Mouse (Mus musculus): ENCODE measurements around the gene Serinc3.
A peak's percentile ranks its signal among the peaks of the same experiment; 100 is the strongest.

Gene Serinc3

DNA sequence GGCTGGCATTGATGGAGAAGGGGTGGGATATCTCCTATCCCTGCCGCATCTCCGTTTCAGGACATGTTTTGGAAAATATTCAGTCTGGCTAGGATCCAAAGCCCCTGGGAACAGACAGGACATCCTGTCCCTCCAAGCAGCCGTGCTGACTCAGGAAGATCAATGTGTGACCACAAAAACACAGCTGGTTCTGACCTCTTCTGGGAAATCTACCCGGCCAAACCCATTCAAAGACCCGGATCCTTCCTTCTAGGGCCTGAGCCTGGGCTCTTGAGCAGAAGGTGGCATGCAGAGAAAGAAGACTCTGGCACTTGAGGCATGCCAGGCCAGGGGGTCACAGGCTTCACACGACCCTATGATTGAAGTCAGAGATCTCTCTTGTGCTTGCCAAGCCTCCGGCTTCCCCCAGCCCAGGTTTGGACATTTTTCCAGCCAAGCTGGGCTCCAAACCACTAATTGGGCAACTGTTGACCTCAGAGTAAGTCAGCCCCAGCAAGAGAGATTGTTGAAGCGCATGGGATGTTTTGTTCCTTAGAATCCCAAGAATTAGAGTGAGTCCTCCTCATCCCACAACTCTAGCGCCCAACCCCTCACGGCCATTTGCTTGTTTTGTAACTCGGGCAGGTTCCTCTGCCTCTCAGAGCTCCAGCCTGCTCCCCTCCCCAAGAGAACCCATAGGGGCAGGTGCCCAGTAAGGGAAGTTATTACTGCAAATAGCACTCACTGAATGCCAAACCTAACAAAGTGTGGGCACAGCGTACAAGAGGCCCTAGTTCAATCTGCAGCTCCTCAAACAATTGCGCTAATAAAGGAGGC is 48.7 kb downstream of the Serinc3 start:
- peak; percentile 89 for DNase-seq (ENCODE audit: low read depth, low spot score)

DNA sequence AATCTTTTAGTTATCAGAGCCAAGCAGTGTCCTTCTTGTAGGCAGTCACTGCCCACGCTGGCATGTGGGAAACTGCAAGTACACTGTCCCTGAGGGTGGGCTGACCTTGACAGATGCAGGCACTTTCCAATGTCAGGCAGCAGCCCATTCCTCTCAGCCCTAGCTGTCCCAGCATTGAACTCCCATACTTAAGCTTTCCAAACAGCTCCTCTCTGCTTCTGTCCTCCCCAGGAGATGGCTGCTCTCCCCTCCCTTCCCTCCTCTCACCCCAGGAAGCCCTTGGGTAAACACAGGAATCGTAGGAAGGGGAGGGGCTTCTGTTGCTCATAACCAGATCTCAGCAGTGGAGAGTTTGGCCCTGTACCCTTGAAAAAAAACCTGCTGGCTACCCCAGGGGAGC is 49.8 kb downstream of the Serinc3 start:
- DNase-seq (ENCODE audit: low read depth, low spot score), result no peak

DNA sequence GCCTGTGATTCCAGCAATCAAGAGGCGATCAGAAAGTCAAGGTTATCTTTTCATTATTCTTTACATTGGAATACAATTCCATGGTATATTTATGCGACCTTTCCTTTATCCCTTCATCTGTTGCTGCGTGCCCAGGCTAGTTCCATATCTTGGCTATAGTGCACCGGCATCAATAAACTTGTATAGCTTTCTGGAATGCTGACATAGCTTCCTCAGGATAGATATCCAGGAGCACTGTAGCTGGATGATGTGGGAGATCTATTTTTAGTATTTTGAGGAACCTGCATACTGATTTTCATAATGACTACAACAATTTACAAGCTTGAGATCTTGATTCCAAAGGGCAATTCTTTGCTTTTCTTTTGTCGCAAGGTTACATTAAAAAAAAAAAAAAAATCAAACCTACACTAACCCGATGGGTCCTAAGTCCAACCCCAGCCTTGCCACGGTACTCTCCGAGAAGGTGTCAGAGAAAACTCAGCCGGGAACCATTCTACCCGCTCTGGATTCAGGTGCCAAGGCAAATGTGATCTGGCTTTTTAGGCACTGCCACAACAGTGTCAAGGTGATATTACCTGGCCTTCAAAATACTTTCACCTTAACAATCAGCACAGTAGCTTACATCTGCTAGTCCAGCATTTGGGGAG is 51.2 kb downstream of the Serinc3 start:
- no peak for DNase-seq (ENCODE audit: low read depth, low spot score)

DNA sequence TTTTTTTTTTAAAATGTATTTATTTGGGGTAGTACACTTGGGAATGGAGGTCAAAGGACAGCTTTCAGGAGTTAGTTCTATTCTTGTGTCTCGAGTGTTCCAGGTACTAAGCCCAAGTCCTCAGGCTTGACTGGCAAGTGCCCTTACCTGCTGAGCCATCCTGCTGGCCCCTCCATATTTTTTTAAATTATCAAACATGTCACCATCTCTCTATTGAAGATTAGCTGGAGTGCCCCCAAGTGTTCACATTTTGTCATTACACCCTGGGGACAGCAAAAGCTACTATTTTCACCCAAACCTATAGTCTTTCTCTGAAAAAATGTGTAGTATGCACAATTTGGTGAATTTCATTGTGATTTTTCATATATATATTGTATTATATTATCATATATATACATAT is 52.8 kb downstream of the Serinc3 start:
- DNase-seq (ENCODE audit: low read depth, low spot score), result no peak

DNA sequence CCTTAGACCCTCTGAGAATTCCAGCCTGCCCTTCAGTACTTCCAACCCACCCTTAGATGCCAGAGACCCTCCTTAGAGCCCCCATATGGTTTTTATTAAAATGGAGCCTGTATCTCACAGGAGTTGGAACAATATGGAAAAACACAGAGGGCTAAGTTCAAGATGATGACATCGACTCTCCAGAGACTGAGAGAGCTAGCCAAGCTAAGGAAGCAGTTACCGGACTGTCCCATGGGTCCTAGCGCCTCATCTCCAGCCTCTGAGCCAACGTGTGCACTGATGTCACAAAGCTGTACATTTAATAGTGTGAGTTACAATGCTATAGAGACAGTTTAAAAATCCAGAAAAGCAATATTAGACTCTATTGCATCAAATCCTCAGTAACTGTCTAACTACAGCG is 53.9 kb downstream of the Serinc3 start:
- no peak for DNase-seq (ENCODE audit: low read depth, low spot score)

DNA sequence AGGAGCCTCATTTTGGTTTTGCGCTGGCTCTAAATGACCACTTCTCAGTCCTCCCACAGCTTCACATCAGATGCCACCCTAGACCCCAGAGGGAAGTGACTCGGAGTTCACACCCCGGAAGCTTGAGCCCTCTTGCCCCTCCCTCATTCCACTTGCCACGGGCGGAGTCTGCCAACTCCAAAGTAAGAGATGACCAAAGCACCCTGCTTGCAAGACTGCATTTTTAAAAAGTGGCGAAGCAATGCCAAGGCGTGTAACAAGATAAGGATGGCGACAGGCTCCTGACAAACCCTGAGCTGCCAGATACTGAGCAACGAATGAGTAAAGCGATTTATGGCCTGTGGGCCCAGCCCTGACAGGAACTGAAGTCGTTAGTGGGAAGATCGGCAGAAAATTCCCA is 54.7 kb downstream of the Serinc3 start:
- DNase-seq (ENCODE audit: low read depth, low spot score), result no peak

DNA sequence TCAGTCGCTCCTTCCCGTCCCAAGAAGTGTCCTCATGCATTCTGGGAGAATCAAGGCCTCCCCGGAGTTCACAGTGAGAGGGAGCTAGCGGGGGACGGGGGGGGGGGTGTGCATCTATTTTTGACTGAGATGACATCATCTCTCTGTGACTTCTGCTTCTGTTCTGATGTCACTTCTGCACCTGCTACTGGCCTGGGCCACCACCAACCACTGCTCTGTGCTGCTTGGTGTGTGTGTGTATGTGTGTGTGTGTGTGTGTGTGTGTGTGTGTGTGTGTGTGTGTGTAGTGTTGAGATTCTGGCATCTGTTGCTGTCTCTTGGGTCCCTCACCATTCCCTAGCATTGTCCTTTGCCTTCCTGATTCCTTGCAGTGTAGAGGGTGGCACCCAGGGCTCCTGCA is 57.4 kb downstream of the Serinc3 start:
- no peak for DNase-seq (ENCODE audit: low read depth, low spot score)

DNA sequence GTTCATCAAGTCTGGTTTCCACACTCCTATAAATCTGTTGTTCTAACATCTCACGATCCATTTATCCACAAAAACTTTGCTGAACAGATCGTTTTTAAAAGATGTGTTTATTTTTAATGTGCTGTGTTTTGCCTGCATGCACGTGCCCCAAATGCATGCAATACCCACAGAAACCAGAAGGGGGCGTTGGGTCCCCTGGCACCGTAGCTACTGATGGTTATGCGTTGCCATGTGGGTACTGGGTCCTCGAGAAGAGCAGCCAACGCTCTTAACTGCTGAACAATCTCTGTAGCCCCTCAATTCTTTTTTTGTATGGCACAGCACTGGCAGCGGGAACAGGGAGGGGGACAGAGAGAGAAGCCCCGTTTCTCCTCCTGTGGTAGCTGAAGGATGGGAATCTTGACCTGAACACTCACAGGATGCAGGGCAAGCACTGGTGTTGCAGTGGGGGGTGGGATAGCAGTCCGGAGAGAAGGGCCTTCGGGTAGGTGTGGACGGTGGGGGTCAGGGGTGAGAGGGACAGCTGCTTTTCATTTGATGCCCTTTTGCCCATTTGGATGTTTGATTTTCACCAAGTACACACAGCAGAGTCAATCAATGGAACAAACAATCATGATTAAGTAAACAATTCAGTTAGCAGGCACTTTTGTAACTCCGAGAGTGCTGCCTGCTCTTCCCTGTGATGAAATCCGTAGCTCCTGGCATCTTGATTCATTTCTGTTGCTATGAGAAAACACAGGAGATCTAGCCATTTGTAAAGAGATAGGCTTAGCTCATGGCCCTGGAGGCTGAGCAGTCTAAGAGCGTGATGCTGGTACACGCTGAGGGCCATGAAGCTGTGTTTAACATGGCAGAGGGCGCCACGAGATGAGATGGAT is 58.3 kb downstream of the Serinc3 start:
- no peak for DNase-seq (ENCODE audit: low read depth, low spot score)

DNA sequence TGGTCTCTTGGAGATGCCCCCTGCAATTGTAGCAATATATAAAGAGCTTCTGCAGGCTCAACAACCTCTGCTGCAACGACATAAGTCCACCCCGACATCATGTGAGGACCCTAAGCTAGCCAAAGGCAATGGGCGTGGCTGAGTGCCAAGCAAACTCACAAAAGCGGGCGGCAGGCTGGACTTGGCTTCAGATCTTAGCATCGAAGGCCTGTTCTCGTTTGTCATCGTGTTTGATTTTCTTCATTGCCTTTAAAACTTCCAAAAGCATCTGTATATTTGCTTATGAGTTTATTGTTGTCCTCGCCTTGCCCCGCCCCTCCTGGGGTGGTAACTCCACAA is 60.9 kb downstream of the Serinc3 start:
- DNase-seq (ENCODE audit: low read depth, low spot score), result no peak

DNA sequence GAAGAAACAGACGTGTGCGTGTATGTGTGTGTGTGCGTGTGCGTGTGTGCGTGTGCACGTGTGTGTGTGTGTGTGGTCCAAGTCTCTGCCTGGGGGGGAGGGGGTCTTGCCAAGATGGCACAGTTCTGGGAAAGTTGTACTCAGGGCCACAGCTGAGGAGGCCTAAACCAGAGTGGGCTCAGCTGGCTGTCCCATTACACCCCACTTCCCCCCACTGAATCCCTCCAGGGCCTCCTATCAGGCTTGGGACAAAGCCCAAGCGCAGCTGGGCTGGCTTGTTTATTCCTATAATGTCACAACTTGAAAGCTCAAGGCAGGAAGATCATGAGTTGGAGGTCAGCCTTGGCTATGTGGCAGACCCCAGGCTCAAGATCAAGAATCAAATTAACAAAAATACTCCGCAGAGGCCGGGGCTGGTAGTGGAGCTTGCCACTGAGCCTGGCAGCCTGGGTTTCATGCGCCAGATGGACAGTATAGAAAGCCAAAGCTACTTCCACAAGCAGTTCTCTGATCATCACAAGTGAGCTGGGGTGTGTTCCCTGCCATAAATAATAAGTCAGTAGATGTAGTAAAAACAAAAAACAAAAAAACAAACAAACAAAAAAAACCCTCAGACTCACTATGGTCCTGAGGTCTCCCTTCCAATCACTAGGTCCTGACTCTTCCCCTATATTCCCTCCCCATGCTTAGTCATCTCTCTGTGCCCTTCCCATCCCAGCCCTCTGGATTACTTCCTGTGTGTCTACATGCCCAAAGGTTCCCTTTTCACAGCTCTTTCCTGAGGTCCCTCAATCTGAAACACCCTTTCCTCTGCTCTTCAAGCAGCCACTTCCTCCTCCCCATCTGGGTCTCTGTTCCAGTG is 61.5 kb downstream of the Serinc3 start:
- DNase-seq (ENCODE audit: low read depth, low spot score), result no peak

DNA sequence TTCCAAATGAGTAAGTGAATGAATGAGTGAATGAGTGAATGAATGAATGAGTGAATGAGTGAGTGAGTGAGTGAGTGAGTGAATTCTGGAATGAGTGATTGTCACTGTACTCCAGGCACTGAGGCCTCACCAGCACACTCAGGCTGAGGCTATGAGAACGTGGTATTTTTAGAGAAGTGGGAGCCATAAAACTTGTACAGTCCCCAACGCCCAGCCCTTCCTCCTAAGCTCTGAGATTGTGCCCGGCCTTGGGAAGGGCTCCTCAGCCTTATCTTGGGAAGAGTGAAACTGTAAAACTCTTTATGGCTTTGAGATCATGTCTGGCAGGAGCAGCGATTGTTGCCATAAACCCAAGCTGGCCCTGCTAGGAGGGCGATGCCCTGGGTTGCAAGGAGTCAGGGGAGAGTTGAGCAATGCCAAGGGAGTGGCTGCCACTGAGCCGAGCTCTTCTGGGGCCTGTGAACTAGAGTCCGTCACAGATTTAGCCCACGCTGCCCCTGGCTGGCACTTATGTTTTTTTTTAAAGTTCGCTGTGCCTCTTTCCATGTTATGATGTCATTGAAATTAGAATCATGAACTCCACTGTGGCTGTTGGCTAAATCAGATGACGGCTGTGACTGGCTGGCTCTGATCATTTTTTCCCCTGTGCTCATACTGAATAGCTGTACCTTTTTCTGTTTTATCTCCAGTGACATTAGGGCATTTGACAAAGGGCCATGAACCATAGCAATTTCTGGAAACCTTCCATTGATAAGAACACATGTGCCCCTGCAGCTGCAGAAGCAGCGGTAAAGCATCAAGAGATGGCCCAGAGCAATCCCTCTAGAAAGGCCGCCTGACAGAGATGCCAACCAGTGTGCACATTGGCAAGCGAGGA is 64.6 kb downstream of the Serinc3 start:
- DNase-seq (ENCODE audit: low read depth, low spot score), result no peak

DNA sequence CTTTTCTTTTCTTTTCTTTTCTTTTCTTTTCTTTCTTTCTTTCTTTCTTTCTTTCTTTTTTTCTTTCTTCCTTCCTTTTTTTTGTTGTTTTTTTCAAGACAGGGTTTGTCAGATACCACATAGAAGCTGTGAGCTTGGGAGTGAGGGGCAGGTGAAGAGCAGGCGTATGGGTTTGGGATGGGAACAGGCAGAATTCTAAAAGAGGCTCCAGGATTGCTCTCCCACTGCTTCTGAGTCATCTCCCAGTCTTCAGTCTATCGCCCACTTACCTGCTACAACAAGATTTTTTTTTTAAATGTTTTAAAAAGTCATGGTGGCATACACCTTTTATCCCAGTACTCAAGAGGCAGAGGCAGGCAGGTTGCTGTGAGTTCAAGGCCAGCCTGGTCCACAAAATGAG is 66.9 kb downstream of the Serinc3 start:
- no peak for DNase-seq (ENCODE audit: low read depth, low spot score)

DNA sequence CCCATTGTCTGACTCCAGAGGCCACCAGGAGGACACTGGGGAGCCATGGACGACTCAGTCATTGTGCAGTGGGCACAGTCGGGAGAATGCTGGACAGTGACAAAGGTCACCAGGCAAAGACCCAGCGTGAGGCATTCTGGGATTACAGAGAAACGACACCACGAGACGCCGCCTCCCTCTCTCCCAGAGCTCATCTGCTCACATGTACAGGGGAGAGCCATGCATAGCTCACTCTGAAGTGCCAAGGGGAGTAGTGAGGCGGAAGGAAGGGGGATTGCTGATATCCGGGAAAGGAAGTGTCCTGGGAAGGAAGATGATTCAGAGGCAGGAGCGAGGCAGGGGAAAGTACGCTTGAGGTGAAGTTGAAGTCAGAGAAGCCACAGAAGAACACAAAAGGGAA is 69.7 kb downstream of the Serinc3 start:
- no peak for DNase-seq (ENCODE audit: low read depth, low spot score)

DNA sequence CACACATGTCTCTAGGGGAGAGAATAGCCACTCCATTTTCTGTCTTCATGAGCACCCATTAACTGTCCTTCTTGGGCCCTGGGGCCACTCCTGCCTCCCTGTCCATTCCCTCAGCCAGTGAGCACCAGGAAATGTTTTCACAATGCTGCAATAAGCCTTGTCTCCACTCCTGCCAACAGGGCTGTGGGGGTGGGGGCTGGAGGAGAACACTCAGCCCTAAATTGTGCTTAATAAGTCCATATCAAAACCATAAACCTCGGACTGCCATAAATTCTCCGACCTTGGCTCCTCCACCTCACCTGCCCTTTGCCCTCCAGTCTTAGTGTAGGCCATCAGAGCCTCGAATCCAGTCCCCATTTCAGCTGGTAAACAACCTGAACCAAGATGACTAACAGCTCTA is 70.6 kb downstream of the Serinc3 start:
- DNase-seq (ENCODE audit: low read depth, low spot score), result no peak
